21 mouse cellular contexts compared by ENCODE assay signal in genomic region chr14:67126254-67126653, GRCm38 (mm10).
DNase-seq lines count a peak whose midpoint lies in the region; ATAC-seq and TF ChIP-seq lines count a peak whose summit lies in the region.
"Had no signal": no experiment of that assay in that cellular context is flagged by ENCODE, and none has a peak within 500 bp of the region (broad histone marks: within the 10 kb centered on the region; RNA-seq: fewer than 3 reads in every experiment).

No protein-coding gene starts in this region.

- no peak for TF ChIP-seq CTCF in stomach, postnatal 0 days (IDR thresholded peaks at IDR 0.05; ENCODE audit: low read depth)

- no peak for TF ChIP-seq EP300 in stomach, postnatal 0 days (optimal IDR thresholded peaks at IDR 0.05)

- H3K9ac ChIP-seq in embryonic facial prominence, embryonic 11.5 days (replicated peaks; ENCODE audit: low read length): no peak overlapping the region
- no peak overlapping the region for H3K9ac ChIP-seq in midbrain, embryonic 14.5 days (replicated peaks; ENCODE audit: low read length)
- no peak overlapping the region for H3K9ac ChIP-seq in midbrain, embryonic 15.5 days
- no peak overlapping the region for H3K9ac ChIP-seq in forebrain, embryonic 13.5 days
- H3K9ac ChIP-seq in neural tube, embryonic 15.5 days (replicated peaks): no peak overlapping the region
- H3K9ac ChIP-seq in stomach, postnatal 0 days (ENCODE audit: low read length): no peak overlapping the region
- H3K9ac ChIP-seq: embryonic facial prominence, embryonic 12.5 days had no signal

- no peak overlapping the region for H3K4me2 ChIP-seq in embryonic facial prominence, embryonic 11.5 days (ENCODE audit: low read depth, low read length)
- H3K4me2 ChIP-seq in midbrain, embryonic 14.5 days (ENCODE audit: low read length): no peak overlapping the region
- no peak overlapping the region for H3K4me2 ChIP-seq in midbrain, embryonic 15.5 days
- no peak overlapping the region for H3K4me2 ChIP-seq in forebrain, embryonic 13.5 days
- no peak overlapping the region for H3K4me2 ChIP-seq in neural tube, embryonic 15.5 days
- H3K4me2 ChIP-seq in stomach, postnatal 0 days (replicated peaks; ENCODE audit: low read depth): no peak overlapping the region
- H3K4me2 ChIP-seq: embryonic facial prominence, embryonic 12.5 days; heart, embryonic 11.5 days had no signal

- DNase-seq in embryonic facial prominence, embryonic 11.5 days (ENCODE audit: low spot score): peak; percentile 63
- DNase-seq in embryonic facial prominence, embryonic 10.5 days (ENCODE audit: low spot score): no peak
- peak; percentile 57 for DNase-seq in midbrain, embryonic 14.5 days
- no peak for DNase-seq in stomach, postnatal 0 days (ENCODE audit: low spot score)
- no peak for DNase-seq in lung, postnatal 25 days (ENCODE audit: low spot score)
- DNase-seq: adrenal gland, postnatal 36 days; cerebellum, adult 2 months; heart, postnatal 10 days; kidney, adult 2 months; kidney, postnatal 10 days; liver; lung, postnatal 14 days; right cerebral cortex, postnatal 4 days; thymus, postnatal 14 days had no signal

- H3K9me3 ChIP-seq in embryonic facial prominence, embryonic 11.5 days (replicated peaks; ENCODE audit: control insufficient read depth, low read length): no peaks in the 10 kb centered on the region
- peaks cover 9% of the 10 kb centered on the region; the same call in 1 of the 2 replicates for H3K9me3 ChIP-seq in embryonic facial prominence, embryonic 10.5 days
- peaks cover 6% of the 10 kb centered on the region; the same call in 1 of the 2 replicates for H3K9me3 ChIP-seq in midbrain, embryonic 14.5 days (ENCODE audit: control insufficient read depth, low read length)
- H3K9me3 ChIP-seq in midbrain, embryonic 15.5 days: no peaks in the 10 kb centered on the region
- no peaks in the 10 kb centered on the region for H3K9me3 ChIP-seq in forebrain, embryonic 13.5 days (replicated peaks)
- no peaks in the 10 kb centered on the region for H3K9me3 ChIP-seq in neural tube, embryonic 15.5 days (replicated peaks)
- H3K9me3 ChIP-seq in stomach, postnatal 0 days (ENCODE audit: control insufficient read depth, low read length): no peaks in the 10 kb centered on the region
- H3K9me3 ChIP-seq: embryonic facial prominence, embryonic 12.5 days; G1E had no signal

- 40% methylated on average over 6 of the region's 6 CpGs for WGBS in embryonic facial prominence, embryonic 11.5 days
- WGBS in embryonic facial prominence, embryonic 10.5 days: 46% methylated on average over 6 of the region's 6 CpGs
- 39% methylated on average over 6 of the region's 6 CpGs for WGBS in midbrain, embryonic 14.5 days
- WGBS in midbrain, embryonic 15.5 days: 25% methylated on average over 6 of the region's 6 CpGs
- 21% methylated on average over 6 of the region's 6 CpGs for WGBS in forebrain, embryonic 13.5 days
- 27% methylated on average over 6 of the region's 6 CpGs for WGBS in neural tube, embryonic 15.5 days
- 38% methylated on average over 6 of the region's 6 CpGs for WGBS in stomach, postnatal 0 days

- no peak for ATAC-seq in embryonic facial prominence, embryonic 11.5 days (replicated peaks; ENCODE audit: insufficient number of reproducible peaks, low FRiP score, low TSS enrichment, low read depth)
- ATAC-seq in midbrain, embryonic 14.5 days (ENCODE audit: low FRiP score, low TSS enrichment): no peak
- ATAC-seq in midbrain, embryonic 15.5 days (replicated peaks): no peak
- peak; percentile 71 for ATAC-seq in forebrain, embryonic 13.5 days
- ATAC-seq in neural tube, embryonic 15.5 days (ENCODE audit: low FRiP score): no peak
- ATAC-seq in stomach, postnatal 0 days (ENCODE audit: low FRiP score, low TSS enrichment): no peak
- ATAC-seq: inflammation-experienced regulatory T-cells, adult 6 months had no signal

- H3K4me3 ChIP-seq in embryonic facial prominence, embryonic 11.5 days (ENCODE audit: low read depth, low read length): no peak overlapping the region
- no peak overlapping the region for H3K4me3 ChIP-seq in embryonic facial prominence, embryonic 10.5 days
- H3K4me3 ChIP-seq in midbrain, embryonic 14.5 days (replicated peaks; ENCODE audit: low read depth, low read length): no peak overlapping the region
- H3K4me3 ChIP-seq in midbrain, embryonic 15.5 days: no peak overlapping the region
- H3K4me3 ChIP-seq in forebrain, embryonic 13.5 days: no peak overlapping the region
- no peak overlapping the region for H3K4me3 ChIP-seq in neural tube, embryonic 15.5 days (replicated peaks)
- no peak overlapping the region for H3K4me3 ChIP-seq in stomach, postnatal 0 days (ENCODE audit: low read depth, low read length)
- H3K4me3 ChIP-seq: embryonic facial prominence, embryonic 12.5 days had no signal

- H3K27me3 ChIP-seq in embryonic facial prominence, embryonic 11.5 days (ENCODE audit: control insufficient read depth, insufficient read depth, low read length): no peaks in the 10 kb centered on the region
- H3K27me3 ChIP-seq in embryonic facial prominence, embryonic 10.5 days (replicated peaks; ENCODE audit: low read depth, poor library complexity, severe bottlenecking): no peaks in the 10 kb centered on the region
- no peaks in the 10 kb centered on the region for H3K27me3 ChIP-seq in midbrain, embryonic 14.5 days (ENCODE audit: control insufficient read depth, insufficient read depth, low read length)
- no peaks in the 10 kb centered on the region for H3K27me3 ChIP-seq in midbrain, embryonic 15.5 days (replicated peaks)
- no peaks in the 10 kb centered on the region for H3K27me3 ChIP-seq in forebrain, embryonic 13.5 days
- H3K27me3 ChIP-seq in neural tube, embryonic 15.5 days (replicated peaks): no peaks in the 10 kb centered on the region
- H3K27me3 ChIP-seq in stomach, postnatal 0 days (ENCODE audit: control insufficient read depth, insufficient read depth, low read length): no peaks in the 10 kb centered on the region
- H3K27me3 ChIP-seq: embryonic facial prominence, embryonic 12.5 days had no signal

- no peak overlapping the region for H3K27ac ChIP-seq in embryonic facial prominence, embryonic 11.5 days (replicated peaks; ENCODE audit: low read depth, low read length)
- no peak overlapping the region for H3K27ac ChIP-seq in embryonic facial prominence, embryonic 10.5 days (replicated peaks)
- no peak overlapping the region for H3K27ac ChIP-seq in midbrain, embryonic 14.5 days (replicated peaks; ENCODE audit: low read depth, low read length)
- no peak overlapping the region for H3K27ac ChIP-seq in midbrain, embryonic 15.5 days
- H3K27ac ChIP-seq in forebrain, embryonic 13.5 days: peak overlapping the region; percentile 62; the same call in 1 of the 2 replicates
- H3K27ac ChIP-seq in neural tube, embryonic 15.5 days (replicated peaks): 0 out of 2 replicates have a peak overlapping the region, but pooled peaks have one; percentile 13
- H3K27ac ChIP-seq in stomach, postnatal 0 days (replicated peaks): no peak overlapping the region
- H3K27ac ChIP-seq: embryonic facial prominence, embryonic 12.5 days had no signal

- no peaks in the 10 kb centered on the region for H3K4me1 ChIP-seq in embryonic facial prominence, embryonic 11.5 days (ENCODE audit: control insufficient read depth, insufficient read depth, low read length)
- peaks cover 13% of the 10 kb centered on the region for H3K4me1 ChIP-seq in embryonic facial prominence, embryonic 10.5 days
- H3K4me1 ChIP-seq in midbrain, embryonic 14.5 days (ENCODE audit: control insufficient read depth, insufficient read depth, low read length): no peaks in the 10 kb centered on the region
- H3K4me1 ChIP-seq in midbrain, embryonic 15.5 days: 0 out of 2 replicates have a peak, but pooled peaks cover 2% of the 10 kb centered on the region
- peaks cover 23% of the 10 kb centered on the region for H3K4me1 ChIP-seq in forebrain, embryonic 13.5 days
- peaks cover 9% of the 10 kb centered on the region for H3K4me1 ChIP-seq in neural tube, embryonic 15.5 days
- no peaks in the 10 kb centered on the region for H3K4me1 ChIP-seq in stomach, postnatal 0 days (replicated peaks; ENCODE audit: control insufficient read depth, insufficient read depth)
- H3K4me1 ChIP-seq: embryonic facial prominence, embryonic 12.5 days had no signal

- no peaks in the 10 kb centered on the region for H3K36me3 ChIP-seq in embryonic facial prominence, embryonic 11.5 days (replicated peaks; ENCODE audit: control insufficient read depth, insufficient read depth, low read depth, low read length)
- H3K36me3 ChIP-seq in embryonic facial prominence, embryonic 10.5 days (replicated peaks): no peaks in the 10 kb centered on the region
- no peaks in the 10 kb centered on the region for H3K36me3 ChIP-seq in midbrain, embryonic 14.5 days (ENCODE audit: control insufficient read depth, insufficient read depth, low read length)
- H3K36me3 ChIP-seq in midbrain, embryonic 15.5 days (replicated peaks): no peaks in the 10 kb centered on the region
- H3K36me3 ChIP-seq in forebrain, embryonic 13.5 days (ENCODE audit: poor library complexity, severe bottlenecking): no peaks in the 10 kb centered on the region
- H3K36me3 ChIP-seq in neural tube, embryonic 15.5 days: no peaks in the 10 kb centered on the region
- H3K36me3 ChIP-seq in stomach, postnatal 0 days (ENCODE audit: control insufficient read depth, insufficient read depth, low read length): no peaks in the 10 kb centered on the region
- H3K36me3 ChIP-seq: embryonic facial prominence, embryonic 12.5 days; G1E had no signal

Comparison
In these comparisons a context has a peak if more than half of its experiments do, and no peak if none do; other contexts are left out.
1. DNase-seq: peak in embryonic facial prominence, embryonic 11.5 days (single experiment) and midbrain, embryonic 14.5 days (single experiment); none in embryonic facial prominence, embryonic 10.5 days (single experiment), stomach, postnatal 0 days (single experiment) and lung, postnatal 25 days (single experiment).
2. H3K27ac ChIP-seq: peak in forebrain, embryonic 13.5 days (single experiment) and neural tube, embryonic 15.5 days (single experiment); none in embryonic facial prominence, embryonic 11.5 days (single experiment), embryonic facial prominence, embryonic 10.5 days (single experiment), midbrain, embryonic 14.5 days (single experiment), midbrain, embryonic 15.5 days (single experiment) and stomach, postnatal 0 days (single experiment).